Mouse (Mus musculus): ENCODE results near the gene Dek. TPM values are rescaled to one million over a fixed set of nuclear protein-coding genes. Genes with fewer than 3 reads are reported as not detected.

Dek gene
- polyA plus RNA-seq, 1 experiment from 2014 or later = 345 TPM

DNA sequence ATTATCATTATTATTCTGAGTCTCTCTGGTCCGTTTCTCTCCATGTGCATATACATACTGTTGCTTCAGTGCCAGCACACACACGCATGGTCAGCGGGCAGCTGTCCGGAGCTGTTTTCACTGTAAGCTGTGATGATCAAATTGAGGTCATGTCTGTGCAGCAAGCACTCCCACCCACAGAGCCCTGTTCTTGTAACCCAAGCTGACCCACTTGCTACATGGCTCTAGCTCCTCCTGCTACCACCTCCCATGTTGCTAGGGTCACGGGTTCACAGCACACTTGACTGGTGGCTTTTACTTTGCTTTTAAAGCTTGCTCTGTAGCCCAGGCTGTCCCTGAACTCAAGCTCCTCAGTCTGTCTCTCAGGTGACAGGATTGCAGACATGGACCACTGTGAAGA lies 33.5 kb downstream of the Dek start:
- no peak for ATAC-seq (ENCODE audit: low FRiP score, low read depth)
- no peak overlapping the region for H3K4me3 ChIP-seq
- no peaks in the 10 kb centered on the region for H3K27me3 ChIP-seq

DNA sequence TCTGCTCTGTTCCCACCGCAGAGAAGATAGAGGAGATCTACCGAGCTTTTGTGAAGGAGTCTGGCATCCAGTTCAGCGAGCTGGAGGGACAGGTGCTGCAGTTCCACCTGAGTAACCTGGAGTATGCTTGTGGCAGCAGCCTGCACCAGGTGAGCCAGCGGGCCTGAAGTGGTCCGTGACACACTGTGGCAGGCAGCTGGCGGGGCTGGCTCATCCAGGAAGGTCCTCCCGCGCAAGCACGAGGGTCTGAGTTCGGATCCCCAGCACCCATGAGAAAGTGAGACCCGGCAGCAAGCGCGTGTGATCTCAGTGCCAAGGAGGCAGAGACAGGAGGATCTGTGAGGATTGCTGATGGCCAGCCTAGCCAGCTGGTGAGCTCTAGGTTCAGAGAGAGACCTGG lies 34.1 kb downstream of the Dek start:
- Histone ChIP-seq H3K27me3 (no peaks in the 10 kb centered on the region), H3K4me2 (replicated peaks) (no peak overlapping the region), H3K9me3 (no peaks in the 10 kb centered on the region), H3K4me1 (peaks cover 8% of the 10 kb centered on the region), H3K9ac (no peak overlapping the region), H3K36me3 (peaks cover 49% of the 10 kb centered on the region), H3K4me3 (no peak overlapping the region), H3K27ac (no peak overlapping the region)
- 94% methylated on average over 13 of the region's 13 CpGs for WGBS
- no peak for ATAC-seq (ENCODE audit: low FRiP score, low read depth)

More for the DNA sequence above, 33.5 kb downstream of the Dek start:
- 86% methylated on average over 5 of the region's 5 CpGs for WGBS
- Histone ChIP-seq H3K4me1 (peaks cover 8% of the 10 kb centered on the region), H3K9ac (no peak overlapping the region), H3K36me3 (peaks cover 44% of the 10 kb centered on the region), H3K4me2 (replicated peaks) (no peak overlapping the region), H3K27ac (no peak overlapping the region), H3K9me3 (no peaks in the 10 kb centered on the region)

DNA sequence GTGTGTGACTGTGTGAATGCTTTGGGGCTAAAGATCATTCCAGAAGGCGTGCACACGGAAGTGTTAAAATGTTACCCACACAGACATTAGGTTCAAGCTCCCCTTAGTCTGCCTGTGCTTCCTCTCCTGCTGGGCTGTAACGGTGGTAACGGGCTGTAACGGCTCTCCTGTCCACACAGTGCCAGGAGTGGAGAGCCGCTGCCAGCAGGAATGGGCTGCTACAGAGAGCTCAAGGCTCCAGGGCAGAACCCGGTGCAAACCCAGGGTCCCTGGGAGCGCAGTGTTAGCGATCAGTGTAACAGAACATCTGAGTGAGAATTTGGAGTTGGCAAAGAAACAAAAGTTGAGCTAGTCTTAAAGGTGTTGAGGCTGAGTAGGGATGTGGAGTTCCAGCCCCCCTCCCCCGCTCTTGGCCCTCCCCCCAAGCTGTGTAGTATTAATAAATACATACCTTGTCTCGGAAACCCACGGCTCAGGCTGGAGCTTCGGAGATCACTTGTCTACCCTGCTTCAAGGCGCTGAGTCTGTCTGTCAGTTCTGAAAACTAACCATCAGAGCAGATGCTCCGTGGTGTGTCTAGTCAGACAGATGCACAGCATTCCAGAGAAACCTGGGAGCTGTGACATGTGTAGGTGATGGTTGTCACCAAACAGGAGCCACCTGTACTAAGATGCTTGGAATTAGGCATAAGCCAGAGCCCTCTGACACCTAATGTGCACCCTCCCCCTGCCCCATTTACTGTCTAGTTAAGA lies 35.5 kb downstream of the Dek start:
- H3K27me3 ChIP-seq = no peaks in the 10 kb centered on the region
- peaks cover 57% of the 10 kb centered on the region for H3K36me3 ChIP-seq
- H3K4me3 ChIP-seq = no peak overlapping the region
- ATAC-seq (ENCODE audit: low FRiP score, low read depth) = no peak
- no peak overlapping the region for H3K9ac ChIP-seq
- H3K27ac ChIP-seq = no peak overlapping the region
- no peak overlapping the region for H3K4me2 ChIP-seq (replicated peaks)
- peaks cover 14% of the 10 kb centered on the region for H3K4me1 ChIP-seq
- H3K9me3 ChIP-seq = no peaks in the 10 kb centered on the region
- 58% methylated on average over 15 of the region's 15 CpGs for WGBS

DNA sequence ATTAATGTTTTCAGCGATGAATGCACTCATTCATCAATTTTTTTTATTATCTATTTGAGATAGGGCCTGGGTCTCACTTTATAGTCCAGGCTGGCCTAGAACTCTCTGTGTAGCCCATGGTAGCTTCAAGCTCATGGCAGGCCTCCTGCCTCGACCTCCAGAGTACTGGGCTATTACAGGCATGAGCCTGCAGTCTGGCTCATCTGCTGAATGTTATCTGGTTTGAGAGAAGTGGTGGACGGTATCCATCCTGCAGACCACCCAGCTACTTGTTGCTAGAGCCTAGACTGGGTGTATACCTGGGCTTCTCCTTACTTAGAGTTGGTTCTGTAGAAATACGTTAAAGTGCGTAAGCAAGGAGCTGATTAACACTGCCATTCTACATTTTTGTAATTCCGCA lies 39.0 kb downstream of the Dek start:
- Histone ChIP-seq H3K9me3 (no peaks in the 10 kb centered on the region), H3K9ac (no peak overlapping the region), H3K4me1 (peaks cover 14% of the 10 kb centered on the region), H3K27ac (no peak overlapping the region), H3K36me3 (peaks cover 49% of the 10 kb centered on the region), H3K4me3 (no peak overlapping the region), H3K27me3 (no peaks in the 10 kb centered on the region), H3K4me2 (replicated peaks) (no peak overlapping the region)
- no peak for ATAC-seq (ENCODE audit: low FRiP score, low read depth)
- 86% methylated on average over 6 of the region's 6 CpGs for WGBS

DNA sequence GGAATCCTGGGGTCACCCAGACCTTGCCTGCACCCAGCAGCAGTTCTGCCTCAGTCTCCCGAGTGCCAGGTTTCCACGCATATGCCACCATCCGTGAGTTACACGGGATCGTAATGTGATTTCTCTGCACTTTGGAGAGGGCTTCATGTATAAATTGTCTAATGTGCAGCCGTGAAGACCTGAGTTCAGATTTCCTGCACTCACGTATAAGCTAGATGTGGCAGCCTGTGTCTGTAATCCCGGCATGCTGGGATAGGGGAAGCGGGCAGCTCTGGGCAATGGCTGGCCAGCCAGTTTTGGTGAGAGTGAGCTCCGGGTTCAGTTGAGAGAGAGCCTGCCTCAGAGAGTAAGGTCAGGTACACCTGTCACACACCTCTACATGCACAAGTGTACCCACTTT lies 39.5 kb downstream of the Dek start:
- Histone ChIP-seq H3K36me3 (peaks cover 45% of the 10 kb centered on the region), H3K4me2 (replicated peaks) (no peak overlapping the region), H3K27ac (no peak overlapping the region), H3K4me3 (no peak overlapping the region), H3K27me3 (no peaks in the 10 kb centered on the region), H3K9ac (no peak overlapping the region), H3K9me3 (no peaks in the 10 kb centered on the region), H3K4me1 (peaks cover 14% of the 10 kb centered on the region)
- no peak for ATAC-seq (ENCODE audit: low FRiP score, low read depth)
- WGBS = 91% methylated on average over 10 of the region's 10 CpGs

DNA sequence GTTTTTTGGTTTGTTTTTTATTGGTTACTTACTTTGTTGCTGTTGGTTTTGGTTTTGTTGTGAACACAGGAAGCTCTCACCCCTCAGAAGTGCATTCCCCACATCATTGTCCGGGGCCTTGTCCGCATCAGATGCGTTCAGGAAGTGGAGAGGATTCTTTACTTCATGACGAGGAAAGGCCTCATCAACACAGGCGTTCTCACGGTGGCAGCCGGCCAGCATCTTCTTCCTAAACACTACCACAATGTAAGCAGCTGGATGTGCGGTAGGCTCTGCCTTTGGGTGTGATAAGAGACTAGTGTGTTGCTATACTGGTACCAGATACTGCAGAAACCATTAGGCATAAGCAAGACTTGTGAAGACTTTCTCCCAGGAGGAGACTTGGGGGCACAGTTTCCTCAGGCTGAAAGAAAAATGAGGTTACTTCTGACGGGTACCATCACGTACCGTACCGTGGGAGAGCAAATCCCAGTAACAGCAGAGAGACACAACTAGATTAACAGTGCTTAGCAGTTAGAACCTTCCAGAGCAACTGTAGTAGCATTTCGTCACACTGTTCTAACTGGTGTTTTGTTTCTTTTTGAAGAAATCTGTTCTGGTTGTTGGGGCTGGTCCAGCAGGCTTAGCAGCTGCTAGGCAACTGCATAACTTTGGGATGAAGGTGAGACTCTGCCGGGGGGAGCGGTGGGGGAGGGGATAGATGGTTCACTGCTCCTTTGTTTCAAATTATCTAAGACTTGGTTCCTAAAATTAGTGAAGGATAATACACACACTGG lies 41.8 kb downstream of the Dek start:
- 75% methylated on average over 15 of the region's 15 CpGs for WGBS
- Histone ChIP-seq H3K4me1 (peaks cover 7% of the 10 kb centered on the region; the same call in 1 of the 2 replicates), H3K27ac (no peak overlapping the region), H3K27me3 (no peaks in the 10 kb centered on the region), H3K4me3 (no peak overlapping the region), H3K9ac (no peak overlapping the region), H3K9me3 (no peaks in the 10 kb centered on the region), H3K4me2 (replicated peaks) (no peak overlapping the region), H3K36me3 (peaks cover 59% of the 10 kb centered on the region)
- ATAC-seq (ENCODE audit: low FRiP score, low read depth) = no peak

DNA sequence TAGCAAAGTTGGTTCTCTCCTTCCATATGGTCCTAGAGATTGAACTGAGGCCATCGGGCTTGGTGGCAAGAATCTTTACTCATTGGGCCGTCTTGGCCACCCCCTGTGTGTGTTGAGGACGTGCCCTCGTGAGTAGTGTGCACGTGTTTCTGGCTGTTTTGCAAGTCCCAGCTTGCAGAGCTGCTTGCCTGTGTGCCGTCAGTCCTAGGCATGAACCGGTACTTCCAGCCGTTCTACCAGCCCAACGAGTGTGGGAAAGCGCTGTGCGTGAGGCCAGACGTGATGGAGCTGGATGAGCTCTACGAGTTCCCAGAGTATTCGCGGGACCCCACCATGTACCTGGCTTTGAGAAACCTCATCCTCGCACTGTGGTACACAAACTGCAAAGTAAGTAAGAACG lies 43.2 kb downstream of the Dek start:
- H3K36me3 ChIP-seq = peaks cover 65% of the 10 kb centered on the region
- 87% methylated on average over 17 of the region's 17 CpGs for WGBS
- H3K9me3 ChIP-seq = no peaks in the 10 kb centered on the region
- no peaks in the 10 kb centered on the region for H3K27me3 ChIP-seq
- no peak overlapping the region for H3K4me3 ChIP-seq
- no peak overlapping the region; the same call in 1 of the 2 replicates for H3K27ac ChIP-seq
- H3K9ac ChIP-seq = no peak overlapping the region
- no peak for ATAC-seq (ENCODE audit: low FRiP score, low read depth)
- H3K4me2 ChIP-seq (replicated peaks) = no peak overlapping the region
- peaks cover 7% of the 10 kb centered on the region; the same call in 1 of the 2 replicates for H3K4me1 ChIP-seq

DNA sequence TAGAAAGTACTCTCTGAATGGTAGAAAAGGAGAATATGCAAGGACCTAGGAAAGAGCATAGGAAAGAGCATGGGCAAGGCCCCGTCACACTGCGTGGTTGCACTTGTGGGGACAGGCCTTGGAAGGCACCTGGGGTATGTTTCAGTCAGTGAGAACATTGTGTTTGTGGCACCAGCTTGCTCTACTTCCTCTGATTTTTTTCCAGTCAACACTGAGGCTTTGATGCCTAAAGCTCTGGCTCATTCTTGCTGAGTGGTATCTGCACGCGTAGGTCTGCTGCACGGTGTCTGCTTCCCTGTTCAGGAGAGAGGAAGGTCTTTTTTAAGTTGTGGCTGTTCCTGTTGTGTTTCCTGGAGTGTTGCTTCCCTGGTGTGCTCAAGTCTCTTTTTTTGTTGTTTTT lies 49.2 kb downstream of the Dek start:
- Histone ChIP-seq H3K4me3 (no peak overlapping the region), H3K4me2 (replicated peaks) (no peak overlapping the region), H3K27ac (no peak overlapping the region), H3K27me3 (no peaks in the 10 kb centered on the region), H3K4me1 (no peaks in the 10 kb centered on the region), H3K9ac (no peak overlapping the region), H3K9me3 (no peaks in the 10 kb centered on the region), H3K36me3 (peaks cover 74% of the 10 kb centered on the region)
- no peak for ATAC-seq (ENCODE audit: low FRiP score, low read depth)
- 91% methylated on average over 5 of the region's 5 CpGs for WGBS

DNA sequence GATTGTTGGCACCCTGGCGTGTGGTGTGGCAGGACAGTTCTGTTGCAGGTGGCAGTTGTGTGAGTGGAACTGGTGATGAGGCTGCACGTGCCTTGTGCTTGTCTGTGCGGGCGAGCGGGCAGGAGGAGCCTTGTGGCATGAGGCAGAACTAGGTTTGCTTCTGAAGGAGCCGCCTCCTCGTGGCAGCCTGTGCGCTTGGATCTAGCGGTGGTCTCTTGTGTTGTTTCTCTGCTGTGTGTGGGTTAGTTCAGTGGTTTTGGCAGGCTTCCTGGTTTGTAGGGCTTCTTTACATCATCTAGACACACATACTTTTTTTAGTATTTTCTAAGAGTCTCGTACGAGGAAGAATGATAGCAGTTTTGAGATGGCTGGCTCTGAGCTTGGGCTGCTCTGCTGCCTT lies 49.9 kb downstream of the Dek start:
- H3K36me3 ChIP-seq = peaks cover 78% of the 10 kb centered on the region
- no peak overlapping the region for H3K27ac ChIP-seq
- H3K9ac ChIP-seq = no peak overlapping the region
- no peaks in the 10 kb centered on the region for H3K27me3 ChIP-seq
- H3K4me3 ChIP-seq = no peak overlapping the region
- no peak overlapping the region for H3K4me2 ChIP-seq (replicated peaks)
- no peaks in the 10 kb centered on the region for H3K4me1 ChIP-seq
- no peak for ATAC-seq (ENCODE audit: low FRiP score, low read depth)
- 89% methylated on average over 11 of the region's 11 CpGs for WGBS
- H3K9me3 ChIP-seq = no peaks in the 10 kb centered on the region

DNA sequence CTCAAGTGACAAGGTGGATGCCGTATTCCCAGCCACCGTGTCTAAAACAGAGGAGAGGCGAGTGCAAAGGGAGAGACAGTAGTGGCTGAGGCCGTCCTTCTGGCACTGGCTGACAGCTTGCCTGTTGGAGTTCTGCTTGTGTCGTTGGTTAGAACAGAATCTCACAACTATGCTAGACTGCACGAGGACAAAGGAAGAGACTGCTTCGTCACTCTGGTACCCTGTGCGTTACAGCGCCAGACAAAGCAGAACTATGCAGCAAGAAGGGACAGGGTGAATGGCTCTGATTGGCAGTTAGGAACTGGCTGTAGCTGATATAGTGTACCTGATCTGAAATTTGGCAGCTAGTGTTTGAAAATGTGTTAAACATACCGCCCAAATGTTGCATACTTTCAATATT lies 52.0 kb downstream of the Dek start:
- Histone ChIP-seq H3K9ac (no peak overlapping the region), H3K4me2 (replicated peaks) (no peak overlapping the region), H3K9me3 (no peaks in the 10 kb centered on the region), H3K4me3 (no peak overlapping the region), H3K36me3 (peaks cover 79% of the 10 kb centered on the region), H3K27ac (no peak overlapping the region), H3K4me1 (no peaks in the 10 kb centered on the region), H3K27me3 (no peaks in the 10 kb centered on the region)
- WGBS = 89% methylated on average over 10 of the region's 10 CpGs
- ATAC-seq (ENCODE audit: low FRiP score, low read depth) = no peak

DNA sequence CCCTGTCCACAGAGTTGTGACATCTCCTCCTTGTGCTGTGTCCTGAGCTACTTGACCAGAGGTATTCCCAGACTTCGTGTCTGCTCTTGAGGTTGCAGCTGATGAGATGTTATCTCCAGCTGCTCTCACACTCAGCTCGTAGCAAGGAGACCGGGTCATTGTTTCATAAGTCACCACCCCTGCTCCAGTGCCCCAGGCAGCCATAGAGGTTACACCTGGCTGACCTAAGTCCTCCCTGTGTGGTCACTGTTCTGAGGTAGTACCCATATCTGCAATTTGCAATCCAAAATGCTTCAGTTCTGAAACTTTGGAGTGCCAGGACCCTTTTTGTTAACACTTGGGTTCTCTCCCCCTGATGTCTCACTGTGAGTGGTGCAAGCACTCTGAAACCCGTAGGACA lies 56.0 kb downstream of the Dek start:
- Histone ChIP-seq H3K4me2 (replicated peaks) (no peak overlapping the region), H3K9me3 (no peaks in the 10 kb centered on the region), H3K36me3 (peaks cover 56% of the 10 kb centered on the region), H3K27me3 (no peaks in the 10 kb centered on the region), H3K27ac (no peak overlapping the region), H3K4me3 (no peak overlapping the region), H3K9ac (no peak overlapping the region), H3K4me1 (peaks cover 5% of the 10 kb centered on the region)
- 82% methylated on average over 4 of the region's 4 CpGs for WGBS
- no peak for ATAC-seq (ENCODE audit: low FRiP score, low read depth)

DNA sequence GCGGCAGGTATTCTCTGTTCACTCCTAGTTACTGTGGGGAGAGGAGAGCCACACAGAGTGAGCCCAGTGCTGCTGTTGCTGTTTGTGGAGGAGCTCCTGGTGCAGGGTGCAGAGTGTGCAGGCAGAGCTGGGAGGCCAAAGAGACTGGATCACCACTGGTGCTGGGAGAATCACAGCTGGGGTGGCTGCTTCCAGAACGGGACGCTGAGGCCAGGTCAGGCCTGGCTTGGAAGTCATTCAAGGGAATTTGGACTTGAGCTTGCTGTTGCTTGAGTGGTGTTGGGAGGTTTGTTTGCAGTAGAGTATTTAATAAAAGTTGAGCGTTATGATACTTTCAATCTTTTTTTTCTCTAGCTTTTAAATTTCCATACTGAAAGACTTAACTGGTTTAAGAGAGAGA lies 58.0 kb downstream of the Dek start:
- Histone ChIP-seq H3K4me3 (no peak overlapping the region), H3K36me3 (peaks cover 44% of the 10 kb centered on the region), H3K4me2 (replicated peaks) (no peak overlapping the region), H3K4me1 (peaks cover 14% of the 10 kb centered on the region), H3K9me3 (no peaks in the 10 kb centered on the region), H3K27ac (no peak overlapping the region), H3K9ac (no peak overlapping the region), H3K27me3 (no peaks in the 10 kb centered on the region)
- WGBS = 87% methylated on average over 4 of the region's 4 CpGs
- no peak for ATAC-seq (ENCODE audit: low FRiP score, low read depth)
